Mouse (Mus musculus) neural tube, embryonic 12.5 days (tissue): Measurements from ENCODE around the gene Stx12. TPM values are rescaled to one million over a fixed set of nuclear protein-coding genes. Genes with fewer than 3 reads are reported as not detected.
"Not testable (repeated sequence)": the region's sequence is repeated elsewhere in the genome, so short reads cannot be mapped to it uniquely, and the experiment has no call there.

Experiments
- ATAC-seq: fragments of 200-750 bp; cut with Nextera tagmentation; 2 replicates; pipeline ENCODE4 v1.8.0; 2017; ENCODE audit warnings: low read depth, mild to moderate bottlenecking, moderate TSS enrichment, moderate library complexity; ENCODE audit not compliant: low FRiP score
- H3K27ac ChIP-seq: fragments of 300-500 bp; sonication (generic); 2 replicates; pipeline ENCODE4 v1.5.1; 2016
- H3K27me3 ChIP-seq: fragments of 300-500 bp; sonication (generic); replicated peaks from 2 replicates; pipeline ENCODE4 v1.6.1; 2016; ENCODE audit warnings: mild to moderate bottlenecking
- H3K36me3 ChIP-seq: fragments of 300-500 bp; sonication (generic); 2 replicates; pipeline ENCODE4 v1.6.1; 2016; ENCODE audit warnings: mild to moderate bottlenecking
- H3K4me1 ChIP-seq: fragments of 300-500 bp; sonication (generic); 2 replicates; pipeline ENCODE4 v1.6.1; 2016
- H3K4me2 ChIP-seq: fragments of 300-500 bp; sonication (generic); replicated peaks from 2 replicates; pipeline ENCODE4 v1.6.1; 2016; ENCODE audit warnings: mild to moderate bottlenecking
- H3K4me3 ChIP-seq: fragments of 300-500 bp; sonication (generic); 2 replicates; pipeline ENCODE4 v1.5.1; 2016
- H3K9ac ChIP-seq: fragments of 300-500 bp; sonication (generic); 2 replicates; pipeline ENCODE4 v1.6.1; 2016; ENCODE audit warnings: mild to moderate bottlenecking
- H3K9me3 ChIP-seq: fragments of 300-500 bp; sonication (generic); 2 replicates; pipeline ENCODE4 v1.6.1; 2016; ENCODE audit warnings: mild to moderate bottlenecking
- WGBS: fragments of 180-500 bp; shearing (Covaris S2); methylation state at CpG from one replicate; pipeline ENCODE4 v1.1.7; 2016; 5-methylcytosine and 5-hydroxymethylcytosine counted together
- polyA plus RNA-seq: library from polyadenylated mRNA; unstranded; fragments of >200 nt; fragmentation: Nextera tagmentation; extraction: Ambion mirVana; gene quantifications from 2 replicates; pipeline ENCODE4 v1.2.1, GENCODE M21; 2016

The Stx12 gene
- polyA plus RNA-seq, result 108 and 110 TPM in 2 replicates

DNA sequence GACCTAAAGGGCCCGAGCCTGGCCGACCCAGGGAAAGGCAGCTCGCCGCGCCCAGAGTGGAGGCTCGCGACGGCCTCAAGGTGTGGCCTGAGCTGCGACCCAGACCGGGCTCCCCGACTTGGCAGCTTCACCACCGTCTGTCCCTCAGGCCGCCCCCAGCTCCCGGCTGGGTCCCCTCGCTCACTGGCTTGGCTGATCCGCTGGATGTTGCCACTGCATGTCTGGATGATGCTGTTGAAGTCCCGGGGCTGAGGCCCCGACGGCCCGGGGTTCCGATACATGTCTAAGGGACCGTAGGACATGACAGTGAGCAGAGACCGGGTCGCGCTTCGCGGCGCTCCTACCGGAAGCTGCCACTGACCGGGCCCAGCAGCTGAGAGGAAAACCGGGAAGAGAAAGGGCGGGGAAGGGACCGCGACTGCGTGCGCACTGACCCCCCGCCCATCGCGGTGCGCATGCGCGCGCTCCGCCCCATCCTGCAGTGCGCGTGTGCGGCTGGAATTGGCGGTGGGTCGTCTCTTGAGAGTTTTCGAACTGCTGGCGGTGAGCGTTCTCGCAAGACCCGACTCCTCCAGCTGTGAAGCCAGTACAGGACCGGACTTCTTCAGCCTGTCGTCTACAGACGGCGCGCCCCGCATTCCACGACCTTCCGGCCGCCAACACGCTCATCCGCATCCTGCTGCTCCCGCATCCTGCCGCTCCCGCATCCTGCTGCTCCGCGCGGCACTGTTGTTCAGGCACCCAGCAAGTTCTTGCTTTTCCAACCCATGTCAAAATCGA is at the start of gene Stx12:
Gene Stx12, minus strand, starts transcription at position 446 of the 780 bp plus-strand sequence.
- Histone ChIP-seq H3K9ac (peak within 1 kb of the TSS; percentile 91), H3K27me3 (no peaks in the 10 kb centered on the region), H3K4me3 (peak within 1 kb of the TSS; percentile 82), H3K27ac (peak within 1 kb of the TSS; percentile 86), H3K4me1 (peaks cover 17% of the 10 kb centered on the region), H3K9me3 (no peaks in the 10 kb centered on the region), H3K36me3 (0 out of 2 replicates have a peak, but pooled peaks cover 10% of the 10 kb centered on the region), H3K4me2 (peak within 1 kb of the TSS; percentile 87)
- under 1% methylated on average over 72 of the region's 72 CpGs for whole genome bisulfite sequencing
- peak; percentile 92 for ATAC-seq

DNA sequence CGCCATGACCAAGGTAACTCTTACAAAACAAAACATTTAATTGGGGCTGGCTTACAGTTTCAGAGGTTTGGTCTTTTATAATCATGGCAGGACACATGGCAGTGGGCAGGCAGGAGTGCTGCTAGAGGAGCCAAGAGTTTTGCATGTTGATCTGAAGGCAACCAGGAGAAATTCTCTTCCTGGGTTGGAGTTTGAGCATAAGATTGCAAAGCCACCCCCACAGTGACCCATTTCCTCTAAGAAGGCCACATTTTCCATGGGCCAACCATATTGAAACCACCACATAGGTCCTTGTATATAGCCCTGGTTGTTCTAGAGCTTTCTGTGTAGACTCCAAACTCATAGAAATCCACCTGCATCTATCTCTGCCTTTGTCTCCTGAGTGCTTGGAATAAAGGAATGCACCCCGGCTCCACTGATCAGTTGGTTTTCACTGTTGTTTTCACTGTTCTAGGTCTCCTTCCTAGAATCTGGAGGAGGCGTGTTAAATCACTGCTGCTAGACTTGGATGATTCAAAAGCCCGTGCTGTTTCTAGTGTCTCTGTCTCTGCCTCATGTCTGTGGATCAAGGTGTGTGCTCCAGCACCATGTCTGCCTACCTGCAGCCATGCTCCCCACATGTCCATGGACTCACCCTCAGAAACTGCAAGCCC is 48.6 kb upstream of the Stx12 start:
- no peak overlapping the region for H3K4me3 ChIP-seq
- H3K9ac ChIP-seq, result no peak overlapping the region
- H3K27me3 ChIP-seq, result no peaks in the 10 kb centered on the region
- H3K36me3 ChIP-seq, result no peaks in the 10 kb centered on the region
- no peak for ATAC-seq
- no peak overlapping the region for H3K4me2 ChIP-seq
- H3K4me1 ChIP-seq, result peaks cover 4% of the 10 kb centered on the region
- WGBS, result 79% methylated on average over 4 of the region's 4 CpGs
- no peaks in the 10 kb centered on the region for H3K9me3 ChIP-seq
- no peak overlapping the region for H3K27ac ChIP-seq

DNA sequence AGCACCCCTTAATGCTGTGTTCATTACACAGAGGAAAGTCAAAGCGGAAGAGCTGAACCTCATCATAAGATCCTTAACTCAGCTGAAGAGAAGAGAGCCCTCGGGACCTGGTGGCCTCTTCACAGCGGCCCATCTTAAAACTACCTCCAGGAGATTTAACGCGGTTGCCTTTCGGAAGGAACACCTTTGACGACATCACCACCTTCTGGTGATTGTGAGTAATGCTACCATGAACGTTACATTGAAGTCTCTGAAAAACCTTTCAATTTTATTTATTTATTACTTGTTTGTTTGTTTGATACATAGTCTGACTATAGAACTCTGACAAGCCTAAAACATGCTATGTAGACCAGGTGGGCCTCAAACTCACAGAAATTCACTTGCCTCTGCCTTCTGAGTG is 46.5 kb upstream of the Stx12 start:
- H3K4me3 ChIP-seq, result no peak overlapping the region
- H3K27me3 ChIP-seq, result no peaks in the 10 kb centered on the region
- 8% methylated on average over 8 of the region's 8 CpGs for WGBS
- no peak for ATAC-seq
- no peak overlapping the region for H3K4me2 ChIP-seq
- H3K27ac ChIP-seq, result no peak overlapping the region
- H3K9ac ChIP-seq, result no peak overlapping the region
- no peaks in the 10 kb centered on the region for H3K9me3 ChIP-seq
- no peaks in the 10 kb centered on the region for H3K36me3 ChIP-seq
- H3K4me1 ChIP-seq, result peaks cover 4% of the 10 kb centered on the region

DNA sequence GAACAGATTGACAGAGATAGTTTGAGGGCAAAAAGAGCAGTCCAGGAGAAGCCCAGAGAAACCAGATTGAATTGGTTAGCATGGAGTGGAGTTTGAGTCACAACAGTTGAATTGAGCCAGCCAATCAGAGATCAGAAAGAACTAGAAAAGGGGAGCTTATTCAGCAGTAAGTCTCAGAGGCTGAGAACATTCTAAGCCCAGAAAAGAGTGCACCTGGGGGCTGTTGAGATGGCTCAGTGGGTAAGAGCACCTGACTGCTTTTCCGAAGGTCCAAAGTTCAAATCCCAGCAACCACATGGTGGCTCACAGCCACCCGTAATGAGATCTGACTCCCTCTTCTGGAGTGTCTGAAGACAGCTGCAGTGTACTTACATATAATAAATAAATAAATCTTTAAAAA is 42.2 kb upstream of the Stx12 start:
- not testable (repeated sequence) for H3K9me3 ChIP-seq, H3K27me3 ChIP-seq, H3K4me1 ChIP-seq, H3K36me3 ChIP-seq, ATAC-seq, H3K9ac ChIP-seq, H3K27ac ChIP-seq, H3K4me3 ChIP-seq, H3K4me2 ChIP-seq
- 71% methylated on average over 2 of the region's 2 CpGs for WGBS

DNA sequence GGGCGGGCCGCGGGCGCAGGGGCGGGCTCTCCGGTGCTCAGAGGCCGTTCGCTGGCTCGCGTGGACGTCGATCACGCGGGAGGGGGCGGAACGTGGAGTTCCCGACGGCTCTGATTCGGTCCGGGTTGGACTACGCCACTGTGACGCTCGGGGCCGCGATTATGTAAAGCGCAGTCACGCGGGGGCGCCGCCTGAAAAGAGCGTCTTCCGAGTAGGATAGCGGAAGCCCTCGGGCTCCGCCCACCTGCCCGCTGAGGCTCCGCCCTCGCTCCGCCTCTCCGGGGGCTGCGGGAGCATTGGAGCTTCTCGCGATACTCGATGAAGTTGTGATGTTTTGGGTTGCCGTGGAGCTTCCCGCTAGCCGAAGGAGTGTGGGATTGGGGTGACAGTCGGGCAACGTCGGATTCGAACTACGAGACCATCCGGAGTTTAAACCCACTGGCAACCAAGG is 38.3 kb upstream of the Stx12 start, which contains the start of gene Fam76a:
Gene Fam76a, minus strand, starts transcription at position 1 of the 451 bp plus-strand sequence.
- Histone ChIP-seq H3K9ac (peak within 1 kb of the TSS; percentile 91), H3K27ac (peak within 1 kb of the TSS; percentile 70), H3K36me3 (peaks cover 11% of the 10 kb centered on the region), H3K4me2 (peak within 1 kb of the TSS; percentile 88), H3K9me3 (no peaks in the 10 kb centered on the region), H3K4me3 (peak within 1 kb of the TSS; percentile 93), H3K27me3 (no peaks in the 10 kb centered on the region), H3K4me1 (peaks cover 6% of the 10 kb centered on the region)
- under 1% methylated on average over 51 of the region's 53 CpGs for whole genome bisulfite sequencing
- peak; percentile 96 for ATAC-seq

DNA sequence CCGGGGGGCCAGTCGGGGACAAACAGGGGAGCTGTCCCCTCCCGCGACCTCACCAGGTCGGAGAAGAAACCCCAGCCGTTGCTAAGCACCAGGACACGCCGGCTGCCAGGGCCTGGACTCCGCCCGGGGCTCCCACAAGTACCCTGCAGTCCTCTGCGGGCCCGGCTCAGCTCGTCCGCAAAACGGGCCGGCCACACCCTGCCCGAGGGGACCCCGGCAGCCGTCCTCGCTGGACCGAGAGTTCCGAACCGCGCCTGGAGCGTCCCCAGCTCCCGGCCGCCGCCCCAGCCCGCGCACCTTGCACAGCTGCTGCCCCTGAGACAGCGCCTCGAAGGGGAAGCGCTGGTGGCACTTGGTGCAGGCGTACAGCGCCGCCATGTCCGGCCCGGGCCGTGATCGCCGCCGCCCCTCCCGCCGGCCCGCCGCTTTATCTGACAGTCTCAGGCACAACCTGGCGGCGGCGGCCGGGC is 37.8 kb upstream of the Stx12 start:
- ATAC-seq, result peak; percentile 71
- peak overlapping the region; percentile 70 for H3K27ac ChIP-seq
- under 1% methylated on average over 50 of the region's 50 CpGs for WGBS
- peaks cover 6% of the 10 kb centered on the region for H3K4me1 ChIP-seq
- peak overlapping the region; percentile 77 for H3K4me2 ChIP-seq
- no peaks in the 10 kb centered on the region for H3K27me3 ChIP-seq
- H3K4me3 ChIP-seq, result peak overlapping the region; percentile 93
- H3K36me3 ChIP-seq, result peaks cover 16% of the 10 kb centered on the region
- H3K9me3 ChIP-seq, result no peaks in the 10 kb centered on the region
- H3K9ac ChIP-seq, result peak overlapping the region; percentile 91

DNA sequence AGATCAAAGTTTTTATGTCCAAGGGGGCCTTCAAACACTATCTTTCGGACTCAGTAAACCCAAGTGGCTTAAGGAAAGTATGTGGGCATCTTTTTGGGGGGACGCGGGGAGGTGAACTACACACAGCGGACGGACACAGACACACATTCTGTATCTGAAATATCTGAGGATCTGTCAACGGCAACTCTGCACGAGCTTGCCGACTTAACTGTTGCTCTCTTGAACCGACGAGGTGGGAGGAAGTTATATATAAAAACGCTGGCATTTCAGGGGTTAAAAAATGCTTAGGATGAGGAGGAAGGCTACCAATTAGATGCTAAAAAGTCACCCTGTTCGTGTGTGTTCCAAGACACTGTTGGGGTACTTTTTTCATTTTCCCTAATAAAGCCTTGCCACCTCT is 37.2 kb upstream of the Stx12 start:
- peaks cover 20% of the 10 kb centered on the region for H3K36me3 ChIP-seq
- H3K9me3 ChIP-seq, result no peaks in the 10 kb centered on the region
- H3K9ac ChIP-seq, result peak overlapping the region; percentile 91
- peaks cover 6% of the 10 kb centered on the region for H3K4me1 ChIP-seq
- H3K27me3 ChIP-seq, result no peaks in the 10 kb centered on the region
- no peak for ATAC-seq
- peak overlapping the region; percentile 93 for H3K4me3 ChIP-seq
- no peak overlapping the region for H3K27ac ChIP-seq
- peak overlapping the region; percentile 77 for H3K4me2 ChIP-seq
- 47% methylated on average over 12 of the region's 12 CpGs for WGBS

DNA sequence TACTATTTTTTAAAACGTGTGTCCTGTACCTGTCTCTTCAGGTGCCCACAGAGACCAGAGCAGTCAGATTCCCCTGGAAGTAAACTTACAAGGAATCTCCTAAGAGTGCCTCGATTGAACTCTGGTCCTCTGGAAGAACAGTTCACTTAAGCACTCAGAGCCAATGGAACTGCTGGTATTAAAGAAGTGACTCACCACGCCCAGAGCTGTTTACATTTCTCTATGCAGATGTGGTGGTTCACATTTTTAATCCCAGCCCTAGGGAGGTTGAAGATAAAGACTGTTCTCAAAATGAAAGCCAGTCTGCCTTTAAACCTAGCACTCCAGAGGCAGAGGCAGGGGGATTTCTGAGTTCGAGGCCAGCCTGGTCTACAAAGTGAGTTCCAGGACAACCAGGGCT is 35.9 kb upstream of the Stx12 start:
- Histone ChIP-seq H3K27me3 (no peaks in the 10 kb centered on the region), H3K4me3 (no peak overlapping the region), H3K4me2 (no peak overlapping the region), H3K4me1 (peaks cover 6% of the 10 kb centered on the region), H3K9ac (no peak overlapping the region), H3K36me3 (peaks cover 32% of the 10 kb centered on the region), H3K27ac (no peak overlapping the region), H3K9me3 (no peaks in the 10 kb centered on the region)
- WGBS, result 90% methylated on average over 4 of the region's 4 CpGs
- ATAC-seq, result no peak

DNA sequence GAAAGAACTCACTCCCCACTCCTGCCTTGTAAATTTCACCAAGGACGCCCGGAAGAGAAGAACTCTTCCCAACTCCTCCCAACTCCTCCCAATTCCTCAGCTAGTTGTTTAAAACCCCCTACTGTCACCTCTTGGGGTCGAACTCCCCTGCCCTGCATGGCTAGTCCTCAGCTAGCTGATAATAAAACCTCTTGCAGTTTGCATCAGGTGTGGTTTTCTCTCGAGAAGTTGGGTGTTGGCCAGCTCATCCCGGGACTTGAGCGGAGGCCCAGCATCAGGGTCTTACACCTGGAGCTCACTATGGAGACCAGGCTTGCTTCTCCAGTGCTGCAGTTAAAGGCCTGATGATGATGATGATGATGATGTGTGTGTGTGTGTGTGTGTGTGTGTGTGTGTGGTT is 34.2 kb upstream of the Stx12 start:
- not testable (repeated sequence) for H3K27me3 ChIP-seq, H3K4me1 ChIP-seq, ATAC-seq, H3K9me3 ChIP-seq, H3K9ac ChIP-seq, H3K27ac ChIP-seq, H3K4me2 ChIP-seq, H3K4me3 ChIP-seq
- H3K36me3 ChIP-seq, result peaks cover 48% of the 10 kb centered on the region
- 83% methylated on average over 6 of the region's 6 CpGs for WGBS

DNA sequence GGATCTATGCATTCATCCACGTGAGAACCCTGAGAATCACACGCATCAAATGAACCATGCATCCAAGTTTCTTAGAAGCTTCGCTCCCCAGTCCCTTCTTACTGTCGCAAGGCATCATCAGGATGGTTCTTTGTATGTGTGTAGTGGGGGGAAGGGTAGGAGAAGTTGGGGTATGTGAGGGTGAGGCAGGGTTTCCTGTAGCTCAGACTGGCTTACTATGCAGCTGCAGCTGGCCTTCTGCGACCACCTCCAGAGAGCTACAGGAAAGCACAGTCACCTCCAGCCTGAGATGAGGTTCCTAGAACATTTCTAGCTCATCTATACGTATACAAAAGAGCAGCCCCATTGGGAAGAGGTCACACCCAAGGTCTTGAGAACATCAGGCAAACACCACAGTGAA is 27.8 kb upstream of the Stx12 start:
- Histone ChIP-seq H3K4me3 (no peak overlapping the region), H3K4me1 (no peaks in the 10 kb centered on the region), H3K4me2 (no peak overlapping the region), H3K36me3 (peaks cover 86% of the 10 kb centered on the region), H3K27ac (no peak overlapping the region), H3K9me3 (no peaks in the 10 kb centered on the region), H3K27me3 (no peaks in the 10 kb centered on the region), H3K9ac (no peak overlapping the region)
- WGBS, result 95% methylated on average over 6 of the region's 6 CpGs
- ATAC-seq, result no peak

DNA sequence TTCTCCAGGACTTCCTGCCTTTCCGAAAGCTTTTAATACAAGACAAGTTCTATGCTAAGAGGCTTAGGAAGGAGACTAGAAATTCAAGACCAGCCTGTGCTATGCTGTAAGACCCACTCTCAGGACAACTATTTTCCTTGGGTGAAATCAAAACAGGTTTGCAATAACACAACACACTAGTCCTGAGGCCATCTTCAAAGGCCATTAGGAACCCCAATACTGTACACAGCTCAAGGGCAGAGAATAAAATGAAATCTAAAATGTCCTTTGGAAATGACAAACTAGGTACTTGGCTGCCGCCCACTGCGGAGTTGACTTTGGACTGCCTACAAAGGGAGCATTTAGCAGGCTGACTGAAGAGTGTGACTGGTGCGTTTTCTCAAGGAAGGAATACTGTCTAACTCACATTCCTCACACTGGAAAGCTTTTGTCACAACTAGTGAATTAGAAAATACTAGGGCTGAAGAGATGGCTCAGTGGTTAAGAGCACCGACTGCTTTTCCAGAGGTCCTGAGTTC is 21.6 kb upstream of the Stx12 start:
- H3K4me3 ChIP-seq, result no peak overlapping the region
- H3K4me1 ChIP-seq, result no peaks in the 10 kb centered on the region
- H3K36me3 ChIP-seq, result peaks cover 69% of the 10 kb centered on the region
- ATAC-seq, result no peak
- WGBS, result 91% methylated on average over 5 of the region's 5 CpGs
- H3K27ac ChIP-seq, result no peak overlapping the region
- H3K27me3 ChIP-seq, result no peaks in the 10 kb centered on the region
- no peaks in the 10 kb centered on the region for H3K9me3 ChIP-seq
- H3K9ac ChIP-seq, result no peak overlapping the region
- H3K4me2 ChIP-seq, result no peak overlapping the region

DNA sequence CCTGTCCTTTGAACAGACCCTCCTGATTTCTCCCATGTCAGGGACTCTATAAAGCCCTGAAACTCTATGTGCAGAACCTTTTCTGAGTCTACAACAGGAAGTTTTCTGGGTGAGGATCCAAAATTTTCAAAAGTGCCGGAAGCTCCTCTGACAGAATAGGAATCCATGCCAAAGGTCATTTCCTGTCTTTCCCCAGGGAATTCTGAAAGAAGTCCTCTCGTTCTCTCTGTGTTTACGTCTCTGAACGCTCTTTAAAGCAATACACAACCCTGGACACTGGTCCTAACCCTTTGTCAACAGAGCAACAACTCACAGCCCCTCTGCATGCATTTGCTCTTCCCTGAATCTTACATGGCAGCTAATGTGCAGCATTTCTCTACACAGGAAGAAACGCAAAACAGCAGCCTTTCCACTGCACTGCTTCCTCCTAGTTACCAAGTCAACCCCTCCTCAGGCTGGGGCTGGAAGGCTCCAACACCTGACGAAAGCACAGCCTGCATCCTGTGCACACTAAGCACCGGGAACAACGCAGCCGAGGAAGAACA is 20.5 kb upstream of the Stx12 start:
- no peaks in the 10 kb centered on the region for H3K27me3 ChIP-seq
- H3K9ac ChIP-seq, result no peak overlapping the region
- H3K36me3 ChIP-seq, result peaks cover 67% of the 10 kb centered on the region
- no peaks in the 10 kb centered on the region for H3K4me1 ChIP-seq
- WGBS, result 82% methylated on average over 9 of the region's 9 CpGs
- ATAC-seq, result no peak
- H3K4me3 ChIP-seq, result no peak overlapping the region
- H3K4me2 ChIP-seq, result no peak overlapping the region
- no peak overlapping the region for H3K27ac ChIP-seq
- no peaks in the 10 kb centered on the region for H3K9me3 ChIP-seq
